Mouse (Mus musculus): ENCODE measurements around the gene Lrrc39. TPM values are rescaled to one million over a fixed set of nuclear protein-coding genes. Genes with fewer than 3 reads are reported as not detected.

Gene Lrrc39
- 0.83 and 1.0 TPM in 2 replicates for polyA plus RNA-seq (2012; rRNA removed)
- 1.1 TPM in 2 replicates for polyA plus RNA-seq (2014; fragmentation: Nextera tagmentation; extraction: Ambion mirVana)

DNA sequence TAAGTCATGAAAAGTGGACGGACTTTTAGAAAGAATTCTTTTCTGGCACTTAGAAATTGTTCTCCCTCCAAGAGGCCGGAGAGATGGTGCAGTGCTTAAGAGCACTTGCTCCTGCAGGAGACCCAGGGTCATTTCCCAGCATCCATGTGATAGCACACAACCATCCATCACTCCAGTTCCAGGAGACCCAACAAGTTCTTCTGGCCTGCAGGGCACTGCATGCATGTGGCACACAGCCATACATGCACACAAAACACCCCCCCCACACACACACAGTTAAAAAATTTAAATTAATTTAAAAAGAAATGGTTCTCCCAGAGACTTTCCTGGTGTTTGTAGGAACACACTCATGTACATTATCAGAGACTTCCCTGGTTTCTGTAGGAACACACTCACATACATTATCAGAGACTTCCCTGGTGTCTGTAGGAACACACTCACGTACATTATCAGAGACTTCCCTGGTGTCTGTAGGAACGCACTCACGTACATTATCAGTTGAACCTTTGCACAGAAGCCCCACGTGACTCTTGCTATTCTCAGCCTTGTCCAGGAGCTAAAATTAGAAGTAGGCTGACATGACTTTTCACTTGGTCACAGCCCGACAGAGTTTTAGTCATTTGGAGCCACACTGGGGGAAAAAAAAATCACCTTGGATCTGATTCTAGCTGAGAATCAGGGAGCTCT, at the start of gene Lrrc39:
Gene Lrrc39 (plus strand): TSS at position 566 of the 687 bp plus-strand sequence.
- no peak within 1 kb of the TSS for H3K4me3 ChIP-seq (replicated peaks; ENCODE audit: low read length)
- H3K4me2 ChIP-seq (replicated peaks; ENCODE audit: low read depth, low read length, severe bottlenecking): no peak within 1 kb of the TSS
- no peaks in the 10 kb centered on the region for H3K9me3 ChIP-seq (ENCODE audit: control insufficient read depth, low read length)
- 78% methylated on average over 7 of the region's 7 CpGs for WGBS
- DNase-seq (ENCODE audit: low spot score) (no peak), ATAC-seq (ENCODE audit: low FRiP score, low read depth) (no peak)
- H3K4me1 ChIP-seq (ENCODE audit: control insufficient read depth, insufficient read depth, low read length): no peaks in the 10 kb centered on the region
- H3K27ac ChIP-seq (replicated peaks; ENCODE audit: low read depth, low read length): no peak within 1 kb of the TSS
- H3K27me3 ChIP-seq (ENCODE audit: control insufficient read depth, insufficient read depth, low read length): no peaks in the 10 kb centered on the region
- no peak within 1 kb of the TSS for H3K9ac ChIP-seq (ENCODE audit: low read depth, low read length, severe bottlenecking)
- H3K36me3 ChIP-seq (ENCODE audit: control insufficient read depth, insufficient read depth, low read length): no peaks in the 10 kb centered on the region
- no peak for TF ChIP-seq POLR2A (IDR thresholded peaks at IDR 0.05; ENCODE audit: borderline replicate concordance, extremely low read depth, insufficient read depth, insufficient read length)

DNA sequence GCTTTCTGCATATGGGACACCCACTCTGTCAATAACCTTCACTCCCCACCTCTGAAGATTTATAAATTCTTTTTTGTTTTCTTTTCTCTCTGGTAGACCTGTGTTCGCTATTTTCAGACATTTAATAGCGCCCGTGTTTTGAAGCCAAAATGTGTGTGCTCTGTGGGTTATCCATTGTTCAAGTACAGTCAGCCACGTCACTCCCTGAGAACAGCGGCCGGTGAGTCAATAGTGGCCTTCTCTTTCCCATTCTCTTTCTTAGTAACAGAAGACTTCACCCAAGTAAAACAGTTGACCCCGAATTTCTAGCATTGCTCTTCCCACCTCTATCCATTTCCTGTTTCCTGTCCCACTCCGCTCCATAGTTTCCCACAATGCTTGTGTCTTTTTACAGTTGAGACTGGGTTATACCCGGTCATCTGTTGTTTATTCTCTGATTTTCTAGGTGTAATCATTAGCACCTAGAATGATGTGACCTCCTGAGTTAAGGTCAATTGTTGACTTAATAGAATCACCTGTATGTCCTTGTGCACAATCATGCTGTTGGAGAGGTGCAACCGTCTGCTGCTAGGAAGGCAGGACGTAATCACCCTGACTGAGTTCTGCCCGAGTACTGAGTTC, 42.5 kb upstream of the Lrrc39 start:
- Histone ChIP-seq H3K27me3 (ENCODE audit: control insufficient read depth, insufficient read depth, low read length) (no peaks in the 10 kb centered on the region), H3K9ac (ENCODE audit: low read depth, low read length, severe bottlenecking) (no peak overlapping the region), H3K27ac (replicated peaks; ENCODE audit: low read depth, low read length) (no peak overlapping the region), H3K9me3 (ENCODE audit: control insufficient read depth, low read length) (no peaks in the 10 kb centered on the region), H3K4me2 (replicated peaks; ENCODE audit: low read depth, low read length, severe bottlenecking) (no peak overlapping the region), H3K4me3 (replicated peaks; ENCODE audit: low read length) (no peak overlapping the region), H3K36me3 (ENCODE audit: control insufficient read depth, insufficient read depth, low read length) (0 out of 2 replicates have a peak, but pooled peaks cover 5% of the 10 kb centered on the region), H3K4me1 (ENCODE audit: control insufficient read depth, insufficient read depth, low read length) (no peaks in the 10 kb centered on the region)
- ATAC-seq (ENCODE audit: low FRiP score, low read depth) (no peak), DNase-seq (ENCODE audit: low spot score) (no peak)
- TF ChIP-seq POLR2A (IDR thresholded peaks at IDR 0.05; ENCODE audit: borderline replicate concordance, extremely low read depth, insufficient read depth, insufficient read length): no peak
- 84% methylated on average over 12 of the region's 12 CpGs for WGBS

DNA sequence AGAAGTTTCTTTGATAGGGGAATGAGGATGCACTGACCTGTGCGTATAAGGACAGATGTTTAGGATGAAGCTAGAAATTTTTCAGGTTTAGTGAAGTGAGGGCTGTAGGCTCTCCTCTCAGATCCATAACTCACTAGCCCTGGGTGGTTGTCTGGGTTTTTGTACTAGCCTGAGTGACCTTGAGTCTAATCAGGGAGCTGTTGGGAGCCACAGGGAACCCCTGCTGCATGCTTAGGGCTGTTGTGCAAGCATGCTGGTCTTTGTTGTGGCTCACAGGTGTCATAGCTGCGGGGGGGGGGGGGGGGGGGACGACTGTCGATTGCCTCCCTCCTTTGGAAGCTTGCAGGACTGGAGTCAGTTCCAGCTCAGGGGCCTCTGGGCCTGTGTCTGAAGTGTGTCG, 33.0 kb upstream of the Lrrc39 start:
- Histone ChIP-seq H3K36me3 (ENCODE audit: control insufficient read depth, insufficient read depth, low read length) (peaks cover 11% of the 10 kb centered on the region), H3K4me1 (ENCODE audit: control insufficient read depth, insufficient read depth, low read length) (no peaks in the 10 kb centered on the region), H3K9me3 (ENCODE audit: control insufficient read depth, low read length) (no peaks in the 10 kb centered on the region), H3K4me3 (replicated peaks; ENCODE audit: low read length) (no peak overlapping the region), H3K27me3 (ENCODE audit: control insufficient read depth, insufficient read depth, low read length) (no peaks in the 10 kb centered on the region), H3K4me2 (replicated peaks; ENCODE audit: low read depth, low read length, severe bottlenecking) (no peak overlapping the region), H3K9ac (ENCODE audit: low read depth, low read length, severe bottlenecking) (no peak overlapping the region), H3K27ac (replicated peaks; ENCODE audit: low read depth, low read length) (no peak overlapping the region)
- ATAC-seq (ENCODE audit: low FRiP score, low read depth): no peak
- TF ChIP-seq POLR2A (IDR thresholded peaks at IDR 0.05; ENCODE audit: borderline replicate concordance, extremely low read depth, insufficient read depth, insufficient read length): no peak
- DNase-seq (ENCODE audit: low spot score): no peak
- 46% methylated on average over 4 of the region's 5 CpGs for WGBS

DNA sequence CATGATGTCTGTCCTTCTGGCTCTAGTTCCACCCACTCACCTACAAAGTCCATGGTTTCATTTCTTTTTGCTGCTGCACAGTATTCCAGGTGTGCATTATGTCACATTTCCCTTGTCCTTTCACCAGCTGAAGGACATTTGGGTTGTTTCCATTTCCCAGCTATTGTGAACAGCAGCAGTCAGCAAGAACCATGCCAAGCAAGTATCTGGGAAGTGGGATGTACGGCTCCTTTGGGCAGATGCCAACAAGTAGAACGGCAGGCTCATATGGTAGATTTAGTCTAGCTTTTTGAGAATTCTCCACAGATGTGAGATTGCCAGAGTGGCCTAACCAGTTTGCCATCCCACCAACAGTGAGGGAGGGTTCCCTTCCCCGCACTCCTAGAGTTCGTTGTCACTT, 31.9 kb upstream of the Lrrc39 start:
- Histone ChIP-seq H3K4me3 (replicated peaks; ENCODE audit: low read length) (no peak overlapping the region), H3K27ac (replicated peaks; ENCODE audit: low read depth, low read length) (no peak overlapping the region), H3K4me2 (replicated peaks; ENCODE audit: low read depth, low read length, severe bottlenecking) (no peak overlapping the region), H3K27me3 (ENCODE audit: control insufficient read depth, insufficient read depth, low read length) (no peaks in the 10 kb centered on the region), H3K36me3 (ENCODE audit: control insufficient read depth, insufficient read depth, low read length) (peaks cover 20% of the 10 kb centered on the region), H3K4me1 (ENCODE audit: control insufficient read depth, insufficient read depth, low read length) (no peaks in the 10 kb centered on the region), H3K9me3 (ENCODE audit: control insufficient read depth, low read length) (no peaks in the 10 kb centered on the region), H3K9ac (ENCODE audit: low read depth, low read length, severe bottlenecking) (no peak overlapping the region)
- no peak for TF ChIP-seq POLR2A (IDR thresholded peaks at IDR 0.05; ENCODE audit: borderline replicate concordance, extremely low read depth, insufficient read depth, insufficient read length)
- ATAC-seq (ENCODE audit: low FRiP score, low read depth): no peak
- no peak for DNase-seq (ENCODE audit: low spot score)
- WGBS: 71% methylated on average over 4 of the region's 4 CpGs

DNA sequence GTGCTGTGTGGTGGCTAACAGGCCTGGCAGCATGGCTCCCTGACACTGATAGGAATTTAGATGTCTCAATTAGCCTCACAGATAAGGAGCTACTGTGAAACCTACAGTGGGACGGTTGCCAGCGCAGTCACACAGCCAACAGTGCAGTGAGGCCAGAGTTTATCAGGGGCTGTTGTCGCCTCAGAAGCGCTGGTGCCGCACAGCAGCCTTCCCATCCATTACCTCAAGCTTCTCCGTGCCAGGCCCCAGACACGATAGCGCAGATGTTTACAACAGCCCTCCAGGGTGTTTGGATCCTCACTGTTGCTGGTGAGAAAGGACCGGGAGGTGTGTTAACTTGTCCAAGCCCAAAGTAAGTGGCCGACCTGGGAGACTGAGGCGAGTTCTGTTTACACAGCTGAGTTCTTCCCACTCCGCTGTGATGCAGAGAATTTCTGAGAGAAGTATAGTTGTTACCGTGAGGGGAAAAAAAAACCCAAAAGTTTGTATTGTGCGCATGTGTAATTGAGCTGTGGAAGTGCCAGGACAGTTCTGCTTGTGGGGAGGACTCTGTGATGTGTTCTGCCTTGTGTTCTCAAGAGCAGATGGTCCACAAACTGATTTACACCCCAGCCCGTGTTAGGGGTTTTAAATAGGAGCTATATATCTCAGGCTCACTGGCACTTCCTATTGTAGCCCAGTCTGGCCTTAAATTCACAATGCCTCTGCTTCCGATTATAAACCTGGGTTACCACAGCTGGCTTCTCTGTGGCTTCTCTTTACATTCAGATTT, 26.2 kb upstream of the Lrrc39 start:
- Histone ChIP-seq H3K9ac (ENCODE audit: low read depth, low read length, severe bottlenecking) (no peak overlapping the region), H3K36me3 (ENCODE audit: control insufficient read depth, insufficient read depth, low read length) (peaks cover 47% of the 10 kb centered on the region), H3K27me3 (ENCODE audit: control insufficient read depth, insufficient read depth, low read length) (no peaks in the 10 kb centered on the region), H3K27ac (replicated peaks; ENCODE audit: low read depth, low read length) (no peak overlapping the region), H3K4me3 (replicated peaks; ENCODE audit: low read length) (no peak overlapping the region), H3K9me3 (ENCODE audit: control insufficient read depth, low read length) (no peaks in the 10 kb centered on the region), H3K4me2 (replicated peaks; ENCODE audit: low read depth, low read length, severe bottlenecking) (no peak overlapping the region), H3K4me1 (ENCODE audit: control insufficient read depth, insufficient read depth, low read length) (no peaks in the 10 kb centered on the region)
- WGBS: 46% methylated on average over 16 of the region's 16 CpGs
- TF ChIP-seq POLR2A (IDR thresholded peaks at IDR 0.05; ENCODE audit: borderline replicate concordance, extremely low read depth, insufficient read depth, insufficient read length): no peak
- ATAC-seq (ENCODE audit: low FRiP score, low read depth) (no peak), DNase-seq (ENCODE audit: low spot score) (no peak)
